Mouse (Mus musculus) C2C12 (cell line): ENCODE results near the gene Ifitm1.

ENCODE experiments used
- CEBPB ChIP-seq: IDR thresholded peaks from one replicate; pipeline ENCODE4 v1.6.1; 2011; ENCODE audit warnings: low read depth, mild to moderate bottlenecking, control low read depth, moderate library complexity
- CTCF ChIP-seq: IDR thresholded peaks from one replicate; pipeline ENCODE4 v1.5.1; 2011; ENCODE audit not compliant: control insufficient read depth, insufficient read depth, insufficient read length
- FOSL1 ChIP-seq: IDR thresholded peaks from one replicate; pipeline ENCODE4 v1.8.0; 2011; ENCODE audit warnings: mild to moderate bottlenecking, low read length; ENCODE audit not compliant: poor library complexity, insufficient read depth, severe bottlenecking
- MAX ChIP-seq: IDR thresholded peaks from one replicate; pipeline ENCODE4 v1.6.1; 2011; ENCODE audit warnings: mild to moderate bottlenecking, control low read depth
- MYOD1 ChIP-seq: IDR thresholded peaks from one replicate; pipeline ENCODE4 v1.6.1; 2011; ENCODE audit warnings: low read depth; ENCODE audit not compliant: control insufficient read depth, insufficient read length
- MYOG ChIP-seq: IDR thresholded peaks from one replicate; pipeline ENCODE4 v1.6.1; 2011; ENCODE audit not compliant: control insufficient read depth, insufficient read length; ENCODE audit errors: extremely low read depth
- USF1 ChIP-seq: IDR thresholded peaks from one replicate; pipeline ENCODE4 v1.6.1; 2011; ENCODE audit warnings: low read depth, mild to moderate bottlenecking, control low read depth, moderate library complexity

- no peak for TF ChIP-seq CEBPB
- no peak for TF ChIP-seq MYOG
- TF ChIP-seq CTCF: no peak
- no peak for TF ChIP-seq USF1
- no peak for TF ChIP-seq MAX
- TF ChIP-seq MYOD1: no peak
- no peak for TF ChIP-seq FOSL1
Observed at GRCm38 (mm10) chr7:140919911-140920310, 47.1 kb upstream of the Ifitm1 start.
